Mouse (Mus musculus) hindbrain, embryonic 15.5 days (tissue): ENCODE data around the gene Zdhhc1. TPM values are rescaled to one million over a fixed set of nuclear protein-coding genes. Genes with fewer than 3 reads are reported as not detected.

Experiments used
- ATAC-seq: fragments of 200-750 bp; cut with Nextera tagmentation; 2 replicates; pipeline ENCODE4 v1.8.0; 2017; ENCODE audit warnings: low read depth, moderate number of reproducible peaks, moderate TSS enrichment; ENCODE audit not compliant: low FRiP score
- H3K27ac ChIP-seq: fragments of 300-500 bp; sonication (generic); replicated peaks from 2 replicates; pipeline ENCODE4 v1.5.1; 2015; ENCODE audit warnings: mild to moderate bottlenecking, inconsistent platforms
- H3K27me3 ChIP-seq: fragments of 300-500 bp; sonication (generic); 2 replicates; pipeline ENCODE4 v1.6.1; 2015; ENCODE audit warnings: control low read depth, inconsistent platforms
- H3K36me3 ChIP-seq: fragments of 300-500 bp; sonication (generic); 2 replicates; pipeline ENCODE4 v1.6.1; 2015; ENCODE audit warnings: control low read depth, inconsistent platforms
- H3K4me1 ChIP-seq: fragments of 300-500 bp; sonication (generic); replicated peaks from 2 replicates; pipeline ENCODE4 v1.6.1; 2015; ENCODE audit warnings: control low read depth, inconsistent platforms
- H3K4me2 ChIP-seq: fragments of 300-500 bp; sonication (generic); 2 replicates; pipeline ENCODE4 v1.6.1; 2015; ENCODE audit warnings: moderate library complexity, mild to moderate bottlenecking, inconsistent platforms
- H3K4me3 ChIP-seq: fragments of 300-500 bp; sonication (generic); 2 replicates; pipeline ENCODE4 v1.5.1; 2015; ENCODE audit warnings: mild to moderate bottlenecking, inconsistent platforms
- H3K9ac ChIP-seq: fragments of 300-500 bp; sonication (generic); 2 replicates; pipeline ENCODE4 v1.6.1; 2015; ENCODE audit warnings: inconsistent platforms
- H3K9me3 ChIP-seq: fragments of 300-500 bp; sonication (generic); 2 replicates; pipeline ENCODE4 v1.6.1; 2016; ENCODE audit warnings: control low read depth, inconsistent platforms
- WGBS: fragments of 180-500 bp; shearing (Covaris S2); methylation state at CpG from one replicate; pipeline ENCODE4 v1.1.7; 2015; 5-methylcytosine and 5-hydroxymethylcytosine counted together
- polyA plus RNA-seq: library from polyadenylated mRNA; unstranded; fragments of >200 nt; fragmentation: Nextera tagmentation; extraction: Ambion mirVana; gene quantifications from 2 replicates; pipeline ENCODE4 v1.2.1, GENCODE M21; 2015

The Zdhhc1 gene
- polyA plus RNA-seq, 1 experiment from 2014 or later: 41.9 TPM

DNA sequence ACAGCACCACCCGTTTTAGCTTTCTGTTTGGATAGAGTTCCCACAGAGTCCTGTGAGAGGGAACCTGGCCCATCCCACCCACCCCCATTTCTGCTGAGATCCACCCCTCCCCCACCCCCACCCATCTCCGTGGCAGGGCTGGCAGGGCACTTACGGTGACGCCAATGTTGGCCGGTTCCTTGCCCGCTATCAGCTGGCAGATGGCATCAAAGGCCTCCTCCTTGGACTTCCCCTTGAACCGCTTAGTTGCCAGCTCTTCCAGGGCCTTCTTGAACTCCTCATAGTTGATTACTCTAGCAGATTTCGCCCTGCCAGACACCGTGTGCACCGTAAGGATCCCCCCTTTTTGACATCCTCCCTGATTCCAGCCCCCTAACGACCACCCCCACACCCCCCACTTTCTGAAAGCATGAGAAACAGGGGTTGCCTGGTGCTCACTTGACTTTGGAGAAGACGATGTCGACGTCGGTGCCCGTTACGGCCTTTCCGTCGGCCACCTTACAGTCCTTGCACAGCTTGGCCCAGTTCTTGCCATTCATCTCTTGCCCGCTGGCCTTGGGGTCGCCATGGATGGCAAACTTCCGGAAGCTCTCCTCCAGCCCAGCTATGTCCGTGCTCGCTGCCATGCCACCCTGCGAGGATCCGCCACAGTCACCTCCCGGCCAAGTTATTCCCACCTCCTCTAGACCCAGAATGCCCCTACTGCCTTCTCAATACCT, 28.5 kb downstream of the Zdhhc1 start:
- no peaks in the 10 kb centered on the region for H3K27me3 ChIP-seq
- 86% methylated on average over 26 of the region's 27 CpGs for WGBS
- H3K9me3 ChIP-seq: no peaks in the 10 kb centered on the region
- no peak overlapping the region for H3K4me3 ChIP-seq
- no peak for ATAC-seq
- H3K4me2 ChIP-seq: no peak overlapping the region
- peak overlapping the region; percentile 77; the same call in 1 of the 2 replicates for H3K27ac ChIP-seq
- no peak overlapping the region for H3K9ac ChIP-seq
- peaks cover 5% of the 10 kb centered on the region; the same call in 1 of the 2 replicates for H3K36me3 ChIP-seq
- peaks cover 58% of the 10 kb centered on the region for H3K4me1 ChIP-seq

- ATAC-seq: no peak
- Histone ChIP-seq H3K4me1 (peaks cover 58% of the 10 kb centered on the region), H3K36me3 (peaks cover 5% of the 10 kb centered on the region; the same call in 1 of the 2 replicates), H3K27ac (peak overlapping the region; percentile 77), H3K4me3 (no peak overlapping the region), H3K27me3 (no peaks in the 10 kb centered on the region), H3K9me3 (no peaks in the 10 kb centered on the region), H3K4me2 (no peak overlapping the region), H3K9ac (no peak overlapping the region)
- 92% methylated on average over 10 of the region's 10 CpGs for WGBS
These were observed 29.2 kb downstream of the Zdhhc1 start for GRCm38 (mm10) chr8:105467396-105467985.

GRCm38 (mm10) chr8:105466700-105467291, 29.9 kb downstream of the Zdhhc1 start:
- peaks cover 57% of the 10 kb centered on the region for H3K4me1 ChIP-seq
- no peak for ATAC-seq
- WGBS: 64% methylated on average over 7 of the region's 7 CpGs

DNA sequence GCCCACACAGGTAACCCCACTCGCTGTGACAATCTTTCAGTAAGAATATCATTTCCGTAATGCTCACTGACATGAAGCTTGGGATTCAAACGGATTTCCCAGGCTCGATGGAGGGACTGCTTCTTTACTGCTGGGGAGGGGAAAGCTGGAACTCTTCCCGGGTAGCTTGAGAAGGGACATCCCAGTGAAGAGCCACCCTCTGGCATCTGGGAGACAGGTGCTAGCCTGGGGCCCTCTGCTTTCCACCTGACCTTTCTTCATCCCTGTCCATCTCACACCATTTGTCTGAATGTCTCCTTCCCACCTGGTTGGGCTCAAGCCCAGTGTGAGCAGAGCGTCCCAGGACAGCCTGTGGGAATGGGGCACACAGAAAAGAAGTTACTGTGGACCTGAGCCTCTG, 30.5 kb downstream of the Zdhhc1 start:
- H3K4me1 ChIP-seq: peaks cover 52% of the 10 kb centered on the region
- no peak for ATAC-seq

More at GRCm38 (mm10) chr8:105466700-105467291, 29.9 kb downstream of the Zdhhc1 start:
- Histone ChIP-seq H3K4me3 (no peak overlapping the region), H3K9ac (no peak overlapping the region), H3K36me3 (peaks cover 5% of the 10 kb centered on the region; the same call in 1 of the 2 replicates), H3K9me3 (no peaks in the 10 kb centered on the region), H3K27ac (peak overlapping the region; percentile 77), H3K4me2 (no peak overlapping the region), H3K27me3 (no peaks in the 10 kb centered on the region)

GRCm38 (mm10) chr8:105464595-105464994, 32.1 kb downstream of the Zdhhc1 start:
- no peak overlapping the region for H3K4me3 ChIP-seq
- 64% methylated on average over 7 of the region's 7 CpGs for WGBS
- no peaks in the 10 kb centered on the region for H3K27me3 ChIP-seq
- no peak overlapping the region for H3K9ac ChIP-seq
- H3K36me3 ChIP-seq: peaks cover 5% of the 10 kb centered on the region; the same call in 1 of the 2 replicates
- peaks cover 35% of the 10 kb centered on the region for H3K4me1 ChIP-seq
- no peak overlapping the region for H3K27ac ChIP-seq
- H3K4me2 ChIP-seq: no peak overlapping the region
- ATAC-seq: no peak
- no peaks in the 10 kb centered on the region for H3K9me3 ChIP-seq

More for the DNA sequence above, 30.5 kb downstream of the Zdhhc1 start:
- H3K9ac ChIP-seq: no peak overlapping the region
- H3K4me2 ChIP-seq: no peak overlapping the region
- peak overlapping the region; percentile 77 for H3K27ac ChIP-seq
- no peak overlapping the region for H3K4me3 ChIP-seq
- H3K9me3 ChIP-seq: no peaks in the 10 kb centered on the region
- H3K36me3 ChIP-seq: peaks cover 5% of the 10 kb centered on the region; the same call in 1 of the 2 replicates
- no peaks in the 10 kb centered on the region for H3K27me3 ChIP-seq
- 77% methylated on average over 6 of the region's 6 CpGs for WGBS

DNA sequence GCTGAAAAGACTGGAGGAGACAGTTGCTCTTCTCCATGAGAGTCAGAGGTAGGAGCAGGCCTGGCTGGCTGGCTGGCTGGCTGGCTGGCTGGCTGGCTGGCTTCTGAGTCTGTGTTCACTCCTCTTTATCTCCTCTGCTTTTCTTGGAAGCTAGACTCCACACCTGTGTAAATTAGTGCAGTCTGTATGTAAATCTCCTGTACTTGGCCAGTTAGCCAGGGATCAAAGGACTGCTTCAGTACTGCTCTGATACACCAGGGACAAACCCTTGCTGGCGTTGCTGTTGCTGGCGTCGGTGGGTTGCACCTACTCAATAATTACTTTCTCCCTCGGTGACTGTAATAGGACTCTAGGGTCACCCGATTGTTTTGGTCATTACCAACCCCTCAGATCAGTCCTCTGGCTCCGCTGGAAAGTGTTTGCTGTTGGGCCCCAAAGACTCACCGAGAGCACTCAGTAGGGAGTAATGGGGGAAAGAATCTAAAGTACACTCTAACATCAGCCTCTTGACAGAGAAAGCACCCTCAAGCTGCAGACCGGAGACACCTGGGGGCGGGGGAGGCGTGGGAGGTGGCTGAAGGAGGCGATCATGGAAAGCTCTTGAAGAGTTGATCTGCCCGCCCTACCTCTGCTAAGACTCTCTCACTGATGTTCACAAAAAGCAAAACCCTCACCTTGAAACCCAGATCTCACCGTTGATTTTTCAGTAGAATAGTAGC, 35.5 kb downstream of the Zdhhc1 start:
- 80% methylated on average over 13 of the region's 13 CpGs for WGBS
- H3K4me3 ChIP-seq: no peak overlapping the region
- H3K27me3 ChIP-seq: no peaks in the 10 kb centered on the region
- ATAC-seq: no peak
- no peak overlapping the region for H3K4me2 ChIP-seq
- peaks cover 6% of the 10 kb centered on the region for H3K4me1 ChIP-seq
- no peak overlapping the region for H3K27ac ChIP-seq
- no peaks in the 10 kb centered on the region for H3K9me3 ChIP-seq
- H3K36me3 ChIP-seq: no peaks in the 10 kb centered on the region
- H3K9ac ChIP-seq: no peak overlapping the region

DNA sequence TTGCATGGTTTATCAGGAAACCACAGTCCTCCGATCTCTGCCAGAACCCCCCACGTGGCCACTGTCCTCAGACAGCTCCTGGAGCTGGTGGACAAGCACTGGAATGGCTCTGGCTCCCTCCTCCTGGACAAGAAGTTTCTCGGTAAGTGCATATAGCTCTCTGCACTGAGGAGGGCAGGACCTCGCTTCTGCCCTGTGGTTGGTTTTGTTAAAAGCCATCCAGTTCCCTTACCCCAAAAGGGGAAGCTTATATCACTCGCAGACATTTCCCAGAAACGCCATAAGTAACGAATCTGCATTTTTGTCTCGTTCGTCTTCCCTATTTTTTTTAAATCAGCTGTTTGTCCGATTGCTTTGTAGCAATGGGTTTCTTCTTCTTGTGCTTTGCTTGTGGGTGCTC, 41.5 kb downstream of the Zdhhc1 start:
- no peaks in the 10 kb centered on the region for H3K27me3 ChIP-seq
- H3K9ac ChIP-seq: no peak overlapping the region
- no peak for ATAC-seq
- no peak overlapping the region for H3K27ac ChIP-seq
- H3K4me3 ChIP-seq: no peak overlapping the region
- no peak overlapping the region for H3K4me2 ChIP-seq
- H3K36me3 ChIP-seq: no peaks in the 10 kb centered on the region
- H3K9me3 ChIP-seq: no peaks in the 10 kb centered on the region
- 62% methylated on average over 10 of the region's 10 CpGs for WGBS
- peaks cover 3% of the 10 kb centered on the region; the same call in 1 of the 2 replicates for H3K4me1 ChIP-seq

DNA sequence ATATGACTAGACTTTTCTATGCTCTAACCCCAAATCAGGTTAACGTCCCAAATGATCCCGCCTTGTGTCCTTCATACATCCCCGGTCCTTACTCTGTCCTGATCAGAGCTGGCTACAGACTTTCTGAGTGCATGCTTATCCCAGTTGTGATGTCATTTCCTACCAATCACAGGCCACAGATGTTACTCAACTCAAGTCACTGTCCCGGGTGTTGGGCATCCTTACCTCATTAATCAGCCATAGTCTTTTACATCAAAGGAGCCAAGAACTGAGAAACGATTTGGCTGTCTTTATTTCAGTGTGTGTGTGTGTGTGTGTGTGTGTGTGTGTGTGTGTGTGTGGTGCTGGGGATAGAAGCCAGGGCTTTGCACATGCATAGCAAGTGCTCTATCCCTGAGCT, 42.6 kb downstream of the Zdhhc1 start:
- H3K27ac ChIP-seq: no peak overlapping the region
- no peaks in the 10 kb centered on the region for H3K27me3 ChIP-seq
- H3K4me1 ChIP-seq: peaks cover 3% of the 10 kb centered on the region; the same call in 1 of the 2 replicates
- no peak overlapping the region for H3K4me2 ChIP-seq
- WGBS: 67% methylated on average over 5 of the region's 5 CpGs
- H3K4me3 ChIP-seq: no peak overlapping the region
- H3K9me3 ChIP-seq: no peaks in the 10 kb centered on the region
- no peaks in the 10 kb centered on the region for H3K36me3 ChIP-seq
- no peak overlapping the region for H3K9ac ChIP-seq
- no peak for ATAC-seq

- H3K27me3 ChIP-seq: no peaks in the 10 kb centered on the region
- no peaks in the 10 kb centered on the region for H3K36me3 ChIP-seq
- 77% methylated on average over 5 of the region's 5 CpGs for WGBS
- H3K9me3 ChIP-seq: no peaks in the 10 kb centered on the region
- ATAC-seq: no peak
- peaks cover 3% of the 10 kb centered on the region; the same call in 1 of the 2 replicates for H3K4me1 ChIP-seq
- no peak overlapping the region for H3K4me3 ChIP-seq
- H3K27ac ChIP-seq: no peak overlapping the region
- no peak overlapping the region for H3K9ac ChIP-seq
- no peak overlapping the region for H3K4me2 ChIP-seq
These were observed 43.4 kb downstream of the Zdhhc1 start for GRCm38 (mm10) chr8:105453296-105453695.

DNA sequence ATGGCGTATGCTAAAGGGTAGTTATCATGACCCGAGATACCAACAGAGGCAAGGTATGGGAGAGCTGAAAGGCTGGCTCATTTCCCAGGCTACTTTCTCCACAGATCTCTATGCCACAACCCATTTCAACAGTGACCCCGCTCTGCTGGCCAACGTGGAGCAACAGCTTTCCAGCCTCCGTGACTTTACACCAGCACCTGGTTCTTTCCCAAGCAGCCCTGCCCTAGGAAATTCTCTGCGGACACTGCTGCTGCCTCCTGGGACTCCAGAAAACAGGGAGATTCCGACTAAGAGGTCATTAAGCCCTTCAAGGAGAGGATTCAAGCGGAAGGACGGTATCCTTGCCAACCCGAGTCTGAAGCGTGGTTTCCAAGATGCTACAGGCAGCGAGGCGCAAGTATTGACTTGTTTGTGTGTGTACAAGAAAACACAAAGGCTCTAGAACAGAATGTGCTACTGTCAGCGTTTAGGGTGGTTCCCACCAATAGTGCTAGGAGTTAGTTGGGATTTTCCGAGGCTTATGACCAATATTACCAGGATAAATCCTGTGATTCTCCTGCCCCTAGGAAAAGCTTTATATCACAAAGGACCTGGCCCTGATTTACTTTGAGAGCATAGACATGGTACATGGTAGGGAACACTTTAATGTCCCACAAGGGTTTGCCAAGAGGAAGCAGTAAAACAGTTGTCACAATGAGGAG, 44.6 kb downstream of the Zdhhc1 start:
- ATAC-seq: no peak
- no peaks in the 10 kb centered on the region for H3K36me3 ChIP-seq
- H3K4me1 ChIP-seq: peaks cover 3% of the 10 kb centered on the region; the same call in 1 of the 2 replicates
- H3K27me3 ChIP-seq: no peaks in the 10 kb centered on the region
- no peak overlapping the region for H3K4me2 ChIP-seq
- H3K9ac ChIP-seq: no peak overlapping the region
- H3K9me3 ChIP-seq: no peaks in the 10 kb centered on the region
- WGBS: 47% methylated on average over 15 of the region's 15 CpGs
- no peak overlapping the region for H3K4me3 ChIP-seq
- H3K27ac ChIP-seq: no peak overlapping the region

- Histone ChIP-seq H3K4me1 (peaks cover 8% of the 10 kb centered on the region), H3K9ac (no peak overlapping the region), H3K27me3 (no peaks in the 10 kb centered on the region), H3K27ac (no peak overlapping the region), H3K4me2 (no peak overlapping the region), H3K9me3 (no peaks in the 10 kb centered on the region), H3K4me3 (no peak overlapping the region), H3K36me3 (no peaks in the 10 kb centered on the region)
- no peak for ATAC-seq
- 23% methylated on average over 1 of the region's 1 CpGs for WGBS
These were observed 45.7 kb downstream of the Zdhhc1 start for GRCm38 (mm10) chr8:105450977-105451376.
